Mouse (Mus musculus) cerebellum, postnatal 4 days (tissue): ENCODE data around the gene Eif2b3.

Experiments
- DNase-seq, 2 experiments: peaks; one replicate each; pipeline ENCODE4 v3.0.0; 2022; ENCODE audit warnings: low spot score in 2 of 2, mixed read lengths in 1 of 2

The Eif2b3 gene

DNA sequence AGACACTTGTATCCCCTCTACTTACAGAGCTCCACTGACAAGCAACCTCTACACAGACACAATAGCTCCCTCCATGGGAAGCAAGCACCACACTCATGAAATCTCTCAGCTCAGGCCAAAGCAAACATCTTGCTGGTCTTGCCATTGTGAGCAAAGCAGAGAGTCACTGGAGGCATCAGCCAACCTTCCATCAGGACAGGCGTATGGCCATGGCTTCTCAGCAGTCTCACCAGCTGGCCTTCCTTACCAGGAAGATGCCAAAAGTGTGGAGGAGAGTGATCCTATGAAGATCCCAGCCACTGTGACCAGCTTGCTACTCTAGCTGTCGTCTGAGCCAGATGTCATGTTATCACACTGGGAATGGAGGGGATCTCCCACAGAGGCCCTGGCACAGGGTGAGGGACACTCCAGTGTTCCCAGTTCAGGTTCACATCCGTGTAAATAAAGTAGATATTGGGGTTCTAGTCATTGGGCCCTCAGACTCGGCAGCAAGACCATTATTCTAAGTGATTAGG, 4.2 kb upstream of the Eif2b3 start:
- no peak for DNase-seq

DNA sequence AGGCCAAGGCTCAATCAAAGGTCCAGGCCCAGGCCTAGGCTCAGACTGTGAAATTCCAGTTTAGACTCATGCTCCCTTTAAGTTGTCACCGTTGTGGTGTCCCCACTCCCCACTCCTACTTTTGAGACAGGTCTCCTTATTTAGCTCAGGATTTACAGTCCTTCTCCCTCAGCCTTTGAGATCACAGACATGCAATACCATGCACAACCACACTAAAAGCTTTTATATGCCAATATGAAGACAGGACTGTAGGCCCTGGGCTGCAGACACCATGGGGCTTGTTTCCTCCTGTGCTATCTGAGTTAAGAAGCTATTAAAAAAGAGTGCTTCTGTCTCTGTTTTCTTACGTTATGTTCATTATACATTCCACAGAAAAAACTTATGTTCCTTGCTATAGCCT, 1.5 kb upstream of the Eif2b3 start:
- DNase-seq: no peak

DNA sequence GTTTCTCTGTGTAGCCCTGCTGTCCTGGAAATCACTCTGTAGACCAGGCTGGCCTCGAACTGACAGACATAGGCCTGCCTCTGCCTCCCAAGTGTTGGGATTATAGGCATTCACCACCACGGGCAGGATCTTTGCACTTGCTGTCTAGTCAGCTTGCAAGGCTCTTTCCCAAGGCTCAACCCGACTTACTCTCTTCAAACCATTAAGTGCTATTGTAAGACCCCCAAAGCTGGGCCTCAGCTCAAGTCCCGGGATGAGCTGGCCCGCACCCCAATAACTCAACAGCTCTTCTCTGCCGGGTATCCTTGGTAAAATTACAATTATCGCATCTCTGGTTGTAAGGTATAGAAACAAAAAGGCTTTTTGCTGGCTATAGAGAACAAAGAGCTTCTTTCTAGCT, 875 bp upstream of the Eif2b3 start:
- DNase-seq: no peak

DNA sequence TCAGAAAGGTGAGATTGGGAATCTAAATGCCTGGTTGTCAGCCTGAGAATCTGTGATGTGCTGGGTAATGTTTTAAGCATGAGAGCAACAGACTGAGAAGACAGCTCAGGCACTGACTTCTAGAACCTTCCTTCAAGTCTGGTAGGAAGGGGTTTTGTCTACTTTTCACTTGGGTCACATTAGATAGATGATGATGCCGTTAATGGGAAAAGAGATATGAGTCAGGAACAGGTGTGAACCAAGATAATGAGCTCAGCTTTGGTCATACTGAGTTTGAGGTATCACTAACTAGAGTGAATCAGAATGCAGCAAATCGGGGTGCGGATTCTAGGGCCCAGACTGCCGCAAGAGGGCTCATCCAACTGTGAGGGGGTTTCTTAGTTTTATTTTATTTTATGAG, 4.3 kb downstream of the Eif2b3 start:
- DNase-seq: no peak

DNA sequence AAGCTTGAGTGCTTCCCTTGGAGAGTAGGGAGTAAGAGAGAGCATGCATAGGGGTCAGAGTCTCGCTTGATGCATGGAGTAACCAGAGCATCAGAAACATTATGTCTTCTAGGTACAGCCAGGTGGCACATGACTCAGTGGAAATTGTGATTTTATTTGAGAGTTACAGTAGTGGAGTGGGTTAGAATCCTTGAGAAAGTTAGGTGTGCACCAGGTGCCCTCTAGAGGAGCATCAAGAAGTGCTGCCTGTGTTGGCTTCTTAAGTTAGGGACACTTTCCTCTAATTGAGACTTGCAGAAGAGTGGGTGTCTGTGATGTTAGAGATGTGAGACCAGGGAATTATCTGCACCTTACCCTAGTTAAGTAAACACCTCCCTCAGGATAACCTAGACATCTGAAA, 11.9 kb downstream of the Eif2b3 start:
- DNase-seq: no peak

DNA sequence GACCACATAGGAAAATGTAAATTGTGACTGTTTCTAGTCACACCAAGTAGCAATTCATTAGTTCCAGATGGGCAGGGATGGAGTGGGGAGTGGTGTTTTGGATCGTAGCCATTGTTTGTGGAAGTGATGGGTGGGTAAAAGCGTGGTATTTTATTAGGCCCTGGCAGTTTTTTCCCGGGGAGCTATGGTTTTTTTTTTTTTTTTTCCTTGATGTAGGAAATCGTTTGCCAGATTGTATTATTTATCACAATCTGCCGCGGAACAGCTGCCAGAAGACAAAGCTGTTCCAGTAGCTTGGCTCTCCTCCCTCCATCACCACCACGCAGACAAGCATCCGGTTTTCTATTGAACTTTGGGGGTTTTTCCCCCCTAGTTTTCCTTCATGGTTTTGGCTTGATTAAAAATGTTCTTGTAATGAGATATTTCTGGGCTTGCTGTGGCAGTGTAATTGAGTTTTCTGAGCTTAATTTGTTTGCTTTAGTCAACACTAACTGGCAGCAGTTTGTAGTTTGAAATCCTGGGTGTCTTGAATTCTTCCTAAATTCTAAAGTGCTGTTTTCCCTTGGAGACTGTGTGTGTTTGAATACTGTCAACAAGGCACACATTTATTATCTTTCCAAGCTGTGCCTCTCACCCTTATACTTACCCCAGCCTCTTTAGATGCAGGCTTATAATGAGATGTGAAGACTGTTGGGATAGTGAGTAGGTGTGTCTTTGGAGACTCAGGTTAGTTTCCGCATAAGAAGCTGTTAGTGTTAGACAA, 20.9 kb downstream of the Eif2b3 start:
- peak in 1 of 2 experiments; percentile 64 for DNase-seq

DNA sequence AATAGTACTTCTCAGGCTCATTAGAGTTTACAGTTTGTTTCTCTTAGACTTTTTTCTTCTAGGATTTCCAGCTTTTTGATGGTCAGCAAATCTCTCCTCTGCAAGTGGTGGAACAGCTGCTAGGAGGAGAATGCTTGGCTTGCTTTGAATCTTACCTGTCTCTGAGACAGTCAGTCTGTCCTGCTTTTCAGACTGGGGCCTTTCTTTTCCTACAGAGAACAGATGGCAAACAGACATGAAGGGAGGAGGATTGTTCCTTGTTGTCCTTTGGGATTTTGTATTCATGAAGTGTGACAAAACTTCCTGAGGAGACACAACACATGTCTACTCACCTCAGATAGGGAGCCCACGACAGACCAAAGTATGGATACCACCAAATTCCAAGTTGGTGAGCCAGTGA, 21.6 kb downstream of the Eif2b3 start:
- DNase-seq: no peak

DNA sequence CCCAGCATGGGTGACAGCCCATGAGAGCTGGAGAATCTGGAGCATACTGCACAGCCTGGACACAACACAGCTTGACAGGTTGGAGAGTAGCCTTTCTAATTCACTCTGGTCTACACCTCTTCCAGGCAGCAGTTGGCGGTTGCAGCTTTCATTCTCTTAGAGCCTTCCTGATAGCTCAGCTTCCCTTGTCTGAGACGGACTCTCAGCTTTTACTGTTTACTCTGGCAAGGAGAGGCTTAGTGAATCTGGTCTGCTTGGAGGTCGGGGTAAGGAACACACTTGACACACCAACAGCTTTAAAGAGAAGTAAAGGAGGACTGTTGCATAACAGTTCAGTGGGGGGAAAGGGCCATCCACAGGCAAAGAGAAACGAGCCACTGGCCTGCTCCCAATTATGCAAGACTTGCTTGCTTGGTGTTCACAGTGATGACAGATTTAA, 22.1 kb downstream of the Eif2b3 start:
- no peak for DNase-seq

DNA sequence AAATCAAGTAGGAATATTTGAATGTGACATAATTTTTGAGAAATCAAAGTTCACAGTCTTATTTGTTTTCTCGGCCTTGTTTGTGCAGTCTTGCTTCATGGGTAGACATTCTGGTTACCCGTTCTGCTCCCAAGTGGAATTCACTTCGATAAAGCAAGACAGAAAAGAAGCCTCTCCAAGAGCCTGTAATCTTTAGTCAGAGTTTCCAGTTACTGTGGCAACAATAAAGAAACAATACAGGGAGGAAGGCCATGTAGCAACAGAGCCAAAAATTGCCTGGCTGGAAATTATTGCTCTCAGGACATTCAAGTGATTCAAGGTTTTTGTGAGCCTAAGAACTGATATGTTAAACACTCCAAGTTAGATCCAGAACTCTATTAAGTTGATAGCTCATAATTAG, 29.6 kb downstream of the Eif2b3 start:
- DNase-seq: no peak

DNA sequence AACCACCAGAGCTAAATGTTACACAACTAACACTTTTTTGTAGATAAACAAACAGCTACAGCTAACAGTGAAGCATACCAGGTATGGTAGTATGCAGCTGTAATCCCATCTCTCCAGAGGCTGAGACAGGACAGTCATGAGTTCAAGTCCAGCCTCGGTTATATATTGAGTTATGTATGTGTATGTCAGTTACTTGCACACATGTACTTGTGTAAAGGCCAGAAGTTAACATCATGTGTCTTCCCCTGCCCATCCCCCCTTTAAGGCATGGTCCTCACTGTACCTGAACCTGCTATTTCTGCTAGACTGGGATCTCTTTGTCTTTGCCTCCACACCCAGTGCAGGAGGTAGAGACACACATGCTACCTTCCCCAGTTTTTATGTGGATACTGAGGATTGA, 30.3 kb downstream of the Eif2b3 start:
- DNase-seq: no peak

DNA sequence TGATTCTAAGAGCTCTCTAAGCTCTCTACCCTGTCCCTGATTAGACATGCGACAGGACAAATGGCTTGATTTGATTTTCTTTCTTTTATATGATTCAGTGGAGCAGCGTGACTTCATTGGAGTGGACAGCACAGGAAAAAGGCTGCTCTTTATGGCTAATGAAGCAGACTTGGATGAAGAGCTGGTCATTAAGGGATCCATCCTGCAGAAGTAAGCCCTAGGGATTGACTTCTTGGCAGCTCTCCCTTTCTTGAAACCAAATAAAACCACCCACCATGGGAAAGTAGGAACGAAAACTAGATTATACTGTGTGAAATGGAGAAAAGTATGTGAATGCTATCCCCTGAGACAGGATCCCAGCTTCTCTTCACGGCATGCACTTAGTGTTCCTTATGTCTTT, 33.4 kb downstream of the Eif2b3 start:
- peak in 1 of 2 experiments; percentile 37 for DNase-seq

DNA sequence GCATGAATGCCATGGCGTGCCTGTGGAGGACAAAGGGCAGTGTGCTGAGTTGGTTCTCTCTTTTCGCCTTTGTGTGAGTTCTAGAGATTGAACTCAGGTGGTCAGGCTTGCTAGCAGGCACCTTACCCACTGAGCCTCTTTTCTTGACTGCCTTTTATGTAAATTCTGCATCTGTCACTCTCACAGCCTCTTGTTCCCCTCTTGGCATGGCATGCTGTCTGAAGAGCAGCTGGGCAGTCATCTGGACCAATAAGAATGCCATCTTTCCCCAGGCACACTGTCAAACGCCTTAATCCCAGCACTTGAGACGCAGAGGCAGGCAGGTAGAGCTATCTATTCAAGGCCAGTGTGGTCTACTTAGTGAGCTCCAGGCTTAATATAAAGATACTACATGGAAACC, 34.8 kb downstream of the Eif2b3 start:
- DNase-seq: peak in 1 of 2 experiments; percentile 8

DNA sequence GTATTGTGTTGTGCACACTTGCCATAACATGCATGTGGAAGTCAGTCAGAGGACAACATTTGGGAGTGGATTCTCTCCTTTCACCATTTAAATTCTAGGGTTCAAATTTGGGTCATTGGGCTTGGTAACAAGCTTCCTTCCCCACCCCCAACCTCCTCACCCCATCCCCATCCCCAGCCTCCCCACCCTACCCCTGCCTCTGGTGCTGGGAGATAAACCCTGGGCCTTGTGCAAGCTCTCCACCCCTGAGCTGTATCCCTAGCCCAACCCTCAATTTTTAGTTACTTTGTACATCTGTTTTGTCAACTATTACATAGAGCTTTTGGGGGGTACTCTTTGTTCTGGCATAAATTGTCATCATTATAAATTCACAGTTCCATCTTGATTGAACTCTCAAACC, 36.9 kb downstream of the Eif2b3 start:
- no peak for DNase-seq

DNA sequence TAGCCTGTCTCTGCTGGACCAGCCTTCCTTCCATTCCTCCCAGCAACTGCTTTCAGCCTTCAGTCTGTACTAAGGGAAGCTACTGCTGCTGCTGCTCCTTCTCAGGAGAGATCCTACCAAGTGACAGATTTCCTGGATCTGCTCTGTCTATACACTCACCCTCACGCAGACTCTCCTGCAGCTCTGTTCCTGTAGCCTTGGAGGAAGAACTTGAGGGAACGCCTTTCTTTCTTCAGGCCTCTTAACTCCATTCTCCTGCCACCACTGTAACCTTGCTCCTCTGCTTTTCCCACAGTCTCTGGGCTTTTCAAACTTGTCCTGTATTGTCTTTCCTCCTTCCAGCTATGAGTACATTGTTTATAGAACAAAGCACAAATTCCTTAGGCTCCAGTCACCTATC, 37.3 kb downstream of the Eif2b3 start:
- DNase-seq: no peak

DNA sequence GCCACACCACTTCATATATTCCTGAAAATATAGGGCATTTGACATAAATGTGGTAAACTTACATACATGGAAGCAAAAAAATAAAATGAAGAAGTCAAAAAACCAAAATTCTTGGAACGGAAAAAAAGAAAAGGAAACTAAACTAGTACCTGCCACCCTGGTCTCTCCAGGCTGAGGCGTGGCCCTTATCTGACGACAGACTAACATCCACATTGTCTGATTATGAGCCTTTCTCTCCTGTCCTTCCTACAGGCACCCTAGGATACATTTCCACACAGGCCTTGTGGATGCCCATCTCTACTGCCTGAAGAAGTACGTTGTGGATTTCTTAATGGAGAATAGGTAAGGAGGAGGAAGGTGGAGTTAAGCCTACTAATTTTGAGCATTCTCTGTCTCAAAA, 39.3 kb downstream of the Eif2b3 start:
- DNase-seq: no peak

DNA sequence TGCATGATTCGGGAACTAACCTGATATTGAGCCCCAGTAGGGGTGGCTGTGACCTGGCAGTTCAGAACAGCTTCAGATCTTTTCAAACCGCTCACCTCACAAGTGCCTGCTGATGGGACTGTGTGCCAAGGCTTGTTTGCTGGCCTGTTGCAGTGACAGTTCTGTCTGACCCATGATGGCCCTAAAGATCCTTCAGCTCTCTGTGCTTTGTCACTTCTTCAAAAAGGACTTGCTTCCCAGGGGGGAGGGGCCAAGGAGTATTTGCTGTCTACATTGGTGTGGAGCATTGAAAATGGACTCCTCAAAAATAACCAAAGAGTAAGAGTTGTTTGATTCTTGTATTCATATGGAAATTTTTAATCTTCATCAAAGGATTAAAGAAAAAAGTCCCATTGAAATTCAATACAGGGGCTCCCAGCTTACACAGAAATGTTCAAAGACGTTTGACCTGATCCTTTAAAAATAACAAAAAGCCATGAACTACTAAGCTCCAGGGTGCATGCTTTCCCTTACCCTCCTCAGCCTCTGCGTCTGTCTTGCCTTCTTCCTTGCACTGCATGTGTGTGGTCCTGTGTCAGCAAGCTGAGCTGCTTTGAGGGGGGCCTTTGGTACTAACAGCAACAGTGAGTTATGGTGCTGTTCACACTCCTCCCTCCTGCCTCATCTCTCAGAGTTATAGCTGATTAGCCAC, 43.6 kb downstream of the Eif2b3 start:
- no peak for DNase-seq

DNA sequence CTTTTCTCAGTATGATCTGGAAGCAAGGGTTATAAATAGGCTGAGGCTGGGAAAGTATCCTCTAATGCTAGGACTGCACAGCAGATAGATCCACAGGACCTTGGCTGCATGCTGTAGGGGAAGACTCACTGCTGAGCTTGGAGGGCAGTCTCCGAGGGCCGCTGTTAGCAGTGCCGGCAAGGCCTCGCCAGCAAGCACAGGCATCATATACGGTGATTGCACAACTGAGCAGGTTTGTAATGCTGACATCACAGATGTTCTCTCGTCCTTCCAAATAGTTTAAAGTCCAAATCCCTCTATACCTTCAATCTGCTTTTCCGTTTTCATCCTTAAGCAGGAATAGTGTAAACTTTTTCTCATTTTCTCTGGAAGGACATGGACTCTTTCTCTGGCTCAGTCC, 48.8 kb downstream of the Eif2b3 start:
- DNase-seq: no peak

DNA sequence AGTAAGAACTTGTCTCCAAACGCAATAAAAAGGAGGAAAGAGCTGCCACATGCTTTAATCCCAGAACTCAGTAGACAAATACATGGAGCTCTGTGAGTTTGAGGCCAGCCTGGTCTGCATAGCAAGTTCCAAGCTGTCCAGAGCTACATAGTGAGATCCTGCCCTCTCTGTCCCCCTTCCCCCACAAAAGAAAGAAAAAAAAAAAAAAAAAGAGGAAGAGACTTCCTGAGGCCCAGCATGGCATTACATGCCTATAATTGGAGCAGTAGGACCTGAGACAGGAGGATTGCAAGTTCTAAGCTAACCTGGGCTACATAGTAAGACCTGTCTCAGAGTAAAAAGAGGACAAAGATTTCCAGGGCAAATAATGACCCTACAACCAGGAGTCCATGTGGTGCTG, 50.4 kb downstream of the Eif2b3 start:
- DNase-seq: no peak

DNA sequence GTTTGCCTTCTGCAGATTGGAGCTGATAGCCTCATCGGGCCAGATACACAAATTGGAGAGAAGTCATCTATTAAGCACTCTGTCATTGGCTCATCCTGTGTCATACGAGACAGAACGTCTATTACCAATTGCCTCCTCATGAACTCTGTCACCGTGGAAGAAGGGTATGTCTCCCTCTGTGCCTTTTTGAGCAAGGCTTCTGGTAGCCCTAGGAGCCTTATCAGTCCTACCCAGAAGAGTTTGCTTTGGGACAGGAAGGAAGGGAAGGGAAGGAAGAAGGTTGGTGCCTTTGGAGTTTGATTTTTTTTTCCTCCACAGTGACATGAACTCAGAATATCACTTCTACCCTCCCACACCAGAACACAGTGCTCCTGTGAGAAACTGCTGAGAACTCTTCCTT, 51.4 kb downstream of the Eif2b3 start:
- DNase-seq: no peak

DNA sequence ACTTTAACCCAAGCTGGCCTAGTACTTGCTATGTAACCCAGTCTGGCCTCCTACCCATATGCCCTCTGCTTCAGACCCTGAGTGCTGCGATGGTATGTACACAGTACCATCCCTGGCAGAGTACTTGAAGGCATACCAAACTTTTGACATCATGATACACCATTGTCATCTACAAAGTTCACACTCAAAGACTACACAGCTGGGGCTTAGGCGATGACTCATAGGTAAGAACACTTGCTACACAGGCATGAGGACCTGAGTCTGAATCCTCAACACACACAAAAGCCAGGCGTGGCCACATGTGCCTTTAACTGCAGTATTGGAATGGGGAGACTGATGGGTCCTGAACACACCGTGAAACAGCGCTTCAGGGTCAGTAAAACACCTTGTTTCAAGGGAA, 52.0 kb downstream of the Eif2b3 start:
- no peak for DNase-seq

DNA sequence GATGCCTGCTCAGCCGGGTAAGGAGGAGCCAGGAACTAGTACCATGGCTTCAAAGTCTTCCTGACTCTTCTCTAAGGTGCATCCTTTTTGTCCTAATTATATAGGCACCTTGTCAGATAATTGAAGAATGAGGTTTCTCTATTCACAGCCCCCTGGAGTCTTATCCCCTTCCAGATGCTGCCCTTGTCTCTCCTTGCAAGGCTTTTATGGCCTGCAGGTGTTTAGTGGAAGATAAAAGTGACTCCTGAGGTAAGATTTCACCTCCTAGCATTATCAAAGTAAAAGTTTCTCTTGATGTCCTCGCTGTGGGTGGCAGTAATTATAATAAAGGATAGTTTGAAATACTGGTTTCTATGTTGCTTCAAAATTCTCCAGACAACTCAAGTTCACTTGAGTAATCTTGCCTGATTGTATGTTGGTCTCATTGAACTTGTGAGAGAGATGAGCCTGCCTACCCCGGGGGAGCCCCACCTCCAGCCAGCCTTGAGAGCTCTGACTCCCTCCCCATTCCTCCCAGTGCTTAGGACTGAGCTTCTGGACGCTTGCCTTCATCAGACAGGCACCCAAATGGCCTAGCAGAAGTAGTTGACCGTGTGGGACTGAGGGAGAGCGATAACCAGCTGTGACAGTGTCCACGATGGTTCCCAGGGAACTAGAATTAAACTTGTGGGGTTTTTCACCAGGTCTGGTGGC, 68.9 kb downstream of the Eif2b3 start:
- no peak for DNase-seq

DNA sequence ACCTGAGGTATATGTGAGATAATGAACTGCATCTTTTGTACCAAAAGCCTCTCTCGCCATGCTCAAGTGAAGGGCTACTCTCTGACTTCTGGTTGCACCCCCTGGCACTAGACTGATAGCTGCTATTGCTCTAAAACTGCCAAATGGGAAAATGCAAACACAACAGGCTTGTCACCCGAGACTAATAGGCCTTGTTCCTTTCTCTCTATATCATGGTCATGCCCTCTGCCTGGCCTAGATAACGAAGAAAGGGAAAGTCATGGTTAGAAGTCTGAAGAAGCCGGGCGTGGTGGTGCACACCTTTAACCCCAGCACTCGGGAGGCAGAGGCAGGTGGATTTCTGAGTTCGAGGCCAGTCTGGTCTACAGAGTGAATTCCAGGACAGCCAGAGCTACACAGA, 71.4 kb downstream of the Eif2b3 start:
- no peak for DNase-seq
